Mouse (Mus musculus): ENCODE results near the gene Baz2a.
"Not testable (repeated sequence)": the region's sequence is repeated elsewhere in the genome, so short reads cannot be mapped to it uniquely, and the experiment has no call there.

The Baz2a gene

DNA sequence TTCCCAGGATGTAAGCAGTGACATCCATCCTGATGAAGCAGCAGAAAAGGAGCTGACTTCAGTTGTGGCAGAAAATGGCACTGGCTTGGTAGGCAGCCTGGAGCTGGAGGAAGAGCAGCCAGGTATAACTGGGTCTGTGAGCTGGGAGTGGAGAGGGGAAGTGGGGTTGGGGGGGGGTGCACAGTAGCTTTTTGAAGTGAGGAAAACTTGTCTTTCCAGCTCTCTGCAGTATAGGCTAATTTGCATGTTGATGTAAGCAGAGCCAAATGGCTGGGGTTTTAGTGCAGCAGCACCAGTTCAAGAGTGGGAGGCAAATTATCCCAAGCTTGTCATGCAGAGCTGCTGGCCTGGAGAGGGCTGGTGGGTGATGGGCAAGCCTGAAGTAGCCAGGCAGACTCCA lies 19.9 kb downstream of the Baz2a start:
- DNase-seq (ENCODE audit: low spot score in 2 of 2): no peak

DNA sequence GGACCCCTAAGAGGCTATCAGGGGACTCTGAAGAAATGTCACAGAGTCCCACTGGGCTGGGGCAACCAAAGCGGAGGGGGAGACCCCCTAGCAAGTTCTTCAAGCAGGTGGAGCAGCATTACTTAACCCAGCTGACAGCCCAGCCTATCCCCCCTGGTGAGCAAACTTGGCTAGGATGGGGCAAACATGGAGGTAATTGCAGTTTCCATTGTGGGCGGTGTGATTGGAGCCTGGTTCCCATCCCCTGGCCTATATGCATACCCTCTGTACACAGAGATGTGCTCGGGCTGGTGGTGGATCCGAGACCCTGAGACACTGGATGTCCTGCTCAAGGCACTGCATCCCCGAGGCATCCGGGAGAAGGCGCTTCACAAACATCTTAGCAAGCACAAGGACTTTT lies 32.5 kb downstream of the Baz2a start:
- no peak for DNase-seq (ENCODE audit: low spot score in 2 of 2)

GRCm38 (mm10) chr10:128124831-128125230 lies 33.5 kb downstream of the Baz2a start:
- DNase-seq (ENCODE audit: low spot score in 2 of 2): no peak

DNA sequence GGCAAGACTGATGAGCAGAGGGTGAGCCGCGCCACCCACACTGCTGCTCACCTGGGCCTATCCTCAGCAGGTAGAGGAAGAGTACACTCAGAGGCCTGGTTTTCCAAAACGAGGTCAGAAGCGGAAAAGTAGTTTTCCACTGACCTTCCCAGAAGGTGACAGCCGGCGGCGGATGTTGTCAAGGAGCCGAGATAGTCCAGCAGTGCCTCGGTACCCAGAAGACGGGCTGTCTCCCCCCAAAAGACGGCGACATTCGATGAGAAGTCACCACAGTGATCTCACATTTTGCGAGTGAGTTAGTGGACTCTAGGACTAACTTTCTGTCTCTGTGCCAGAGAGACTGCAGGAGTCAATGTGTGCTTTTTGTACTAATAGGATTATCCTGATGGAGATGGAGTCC lies 34.6 kb downstream of the Baz2a start:
- DNase-seq (ENCODE audit: low spot score in 2 of 2): no peak

GRCm38 (mm10) chr10:128127497-128127896 lies 36.1 kb downstream of the Baz2a start:
- DNase-seq (ENCODE audit: low spot score in 2 of 2): no peak

DNA sequence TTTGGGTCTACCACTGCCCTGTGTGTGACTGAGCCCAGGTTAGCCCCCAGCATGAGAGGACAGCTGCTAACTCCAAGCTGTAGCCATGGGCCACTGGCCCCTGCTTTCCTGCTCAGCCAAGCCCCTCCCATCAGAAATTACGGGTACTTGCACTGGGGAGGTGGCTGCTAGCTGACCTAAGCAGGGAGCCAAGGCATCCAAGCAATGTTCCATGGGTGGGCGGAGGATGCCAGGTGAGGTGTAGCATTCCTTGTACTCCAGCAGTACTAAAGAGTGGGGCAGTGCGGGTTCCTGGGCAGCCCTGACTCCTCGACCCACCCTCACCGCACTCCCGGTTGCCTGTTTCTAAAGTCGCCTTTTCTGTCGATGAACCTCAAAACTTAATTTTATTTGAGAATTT lies 36.8 kb downstream of the Baz2a start:
- no peak for DNase-seq (ENCODE audit: low spot score in 2 of 2)

DNA sequence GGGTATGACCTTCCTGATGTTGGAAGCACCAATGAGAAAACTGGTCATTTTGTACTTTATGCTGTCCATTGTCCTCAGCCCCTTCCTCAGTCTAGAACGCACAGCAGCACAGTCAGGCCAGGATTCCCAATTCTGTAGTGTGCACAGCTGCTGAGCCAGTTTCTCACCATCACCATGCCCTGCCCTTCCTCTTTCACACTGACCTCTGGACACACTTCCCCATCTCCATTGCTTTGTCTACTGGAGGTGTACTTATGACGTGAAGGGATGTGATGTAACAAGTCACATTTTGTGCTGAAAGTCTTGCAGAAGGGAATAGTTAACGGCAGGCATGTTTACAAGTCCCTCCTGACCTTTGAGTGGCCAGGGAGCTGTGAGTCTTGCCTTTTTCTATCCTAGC lies 39.9 kb downstream of the Baz2a start:
- no peak for DNase-seq (ENCODE audit: low spot score in 2 of 2)

- no peak for DNase-seq (ENCODE audit: low spot score in 2 of 2)
Measured at GRCm38 (mm10) chr10:128131812-128132211, 40.4 kb downstream of the Baz2a start.

GRCm38 (mm10) chr10:128133650-128134332 lies 42.4 kb downstream of the Baz2a start:
- peak; percentile 31 to 46 for DNase-seq (ENCODE audit: low spot score in 2 of 2)

- DNase-seq (ENCODE audit: low spot score in 2 of 2): no peak
Measured at GRCm38 (mm10) chr10:128135374-128135773, 44.0 kb downstream of the Baz2a start.

DNA sequence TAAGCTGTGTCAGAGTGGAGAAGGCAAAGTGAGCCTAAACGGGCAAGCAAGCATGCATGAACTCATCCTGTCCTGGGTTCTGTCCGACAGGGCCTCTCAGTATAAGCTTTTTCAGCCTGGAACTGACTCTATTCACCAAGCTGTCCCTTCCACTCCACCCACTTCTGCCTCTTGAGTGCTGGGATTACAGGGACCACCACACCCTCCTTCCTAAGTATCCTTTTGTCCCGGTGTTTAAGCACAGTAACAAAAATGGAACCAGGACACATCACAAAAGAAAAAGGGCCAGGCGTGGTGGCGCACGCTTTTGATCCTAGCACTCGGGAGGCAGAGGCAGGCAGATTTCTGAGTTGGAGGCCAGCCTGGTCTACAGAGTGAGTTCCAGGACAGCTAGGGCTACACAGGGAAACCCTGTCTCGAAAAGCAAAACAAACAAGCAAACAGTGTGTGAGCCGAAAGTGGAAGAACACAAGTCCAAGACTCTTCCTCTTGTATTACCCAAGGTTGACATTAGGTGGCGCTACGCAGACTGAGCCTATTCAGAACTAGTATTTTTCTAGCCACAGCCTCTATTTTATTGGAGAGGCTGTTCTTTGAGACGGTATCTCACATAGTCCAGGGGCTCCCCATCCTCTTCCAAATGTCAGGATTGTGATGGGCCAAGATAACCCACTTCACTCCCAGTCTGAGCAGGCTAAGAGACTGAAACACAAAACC lies 49.0 kb downstream of the Baz2a start:
- DNase-seq (ENCODE audit: low spot score in 2 of 2): no peak

GRCm38 (mm10) chr10:128142165-128142564 lies 50.8 kb downstream of the Baz2a start:
- no peak for DNase-seq (ENCODE audit: low spot score in 2 of 2)

DNA sequence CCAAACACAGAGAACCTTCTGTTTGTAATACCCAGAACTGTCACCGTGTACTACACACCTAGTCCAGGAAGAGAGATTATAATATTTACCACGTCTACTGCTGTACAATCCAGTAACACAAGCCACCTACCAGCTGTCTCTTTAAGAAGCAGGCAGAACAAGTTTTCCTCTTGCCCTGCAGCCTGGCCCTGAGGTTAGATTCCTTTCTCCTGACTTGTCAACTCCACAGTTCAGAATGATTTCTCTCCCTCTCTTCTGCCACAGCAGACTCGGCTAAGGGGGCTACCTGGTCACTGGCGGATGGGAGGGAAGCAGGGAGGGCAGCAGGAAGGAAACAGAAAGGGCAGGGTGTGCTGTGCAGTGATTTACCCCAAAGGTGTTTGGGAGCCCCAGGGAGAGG lies 52.3 kb downstream of the Baz2a start:
- no peak for DNase-seq (ENCODE audit: low spot score in 2 of 2)

- DNase-seq (ENCODE audit: low spot score in 2 of 2): no peak
Measured at GRCm38 (mm10) chr10:128144961-128145360, 53.6 kb downstream of the Baz2a start.

- no peak for DNase-seq (ENCODE audit: low spot score in 2 of 2)
Measured at GRCm38 (mm10) chr10:128148789-128149365, 57.5 kb downstream of the Baz2a start.

DNA sequence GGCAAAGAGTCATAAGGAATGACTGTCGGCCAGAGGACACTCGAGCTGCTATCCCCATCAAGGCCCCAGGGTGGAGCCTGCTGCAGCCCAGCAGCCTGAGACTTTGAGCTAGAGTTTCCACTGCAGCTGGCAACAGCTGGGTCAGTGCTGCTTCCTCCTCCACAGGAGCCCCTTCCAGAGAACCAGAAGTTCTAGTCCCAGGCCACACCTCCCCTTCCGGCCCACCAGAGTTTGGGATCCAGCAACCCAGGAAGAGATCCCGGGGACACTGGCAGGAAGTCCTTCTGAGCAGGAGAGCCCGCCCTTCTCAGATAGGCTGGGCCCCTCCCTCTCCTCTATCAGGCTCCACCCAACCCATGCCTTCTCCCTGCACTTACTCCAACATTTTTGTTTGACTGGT lies 58.2 kb downstream of the Baz2a start:
- DNase-seq (ENCODE audit: low spot score in 2 of 2): no peak

GRCm38 (mm10) chr10:128150941-128151340 lies 59.6 kb downstream of the Baz2a start:
- no peak for DNase-seq (ENCODE audit: low spot score in 2 of 2)

DNA sequence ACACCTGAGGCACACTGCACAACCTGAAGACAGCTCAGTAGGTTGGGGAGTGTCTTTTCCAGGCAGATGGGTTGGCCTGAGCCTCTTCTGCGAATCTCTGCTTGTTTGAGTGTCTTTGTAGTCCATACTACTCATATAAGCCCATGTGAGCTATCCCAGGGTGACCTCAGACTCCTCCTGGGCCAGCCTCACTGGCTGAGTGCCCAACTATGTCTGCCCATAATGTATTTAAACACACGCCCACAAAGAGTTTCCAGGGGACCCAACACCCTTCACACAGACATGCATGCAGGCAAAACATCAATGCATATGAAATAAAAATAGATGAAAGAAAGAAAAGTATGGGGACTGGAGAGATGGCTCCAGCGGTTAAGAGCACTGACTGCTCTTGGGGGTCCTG lies 62.6 kb downstream of the Baz2a start:
- DNase-seq (ENCODE audit: low spot score in 2 of 2): no peak

GRCm38 (mm10) chr10:128165726-128166125 lies 74.3 kb downstream of the Baz2a start:
- not testable (repeated sequence) for DNase-seq (ENCODE audit: low spot score in 2 of 2)

GRCm38 (mm10) chr10:128167091-128167490 lies 75.7 kb downstream of the Baz2a start:
- DNase-seq (ENCODE audit: low spot score in 2 of 2): no peak

- DNase-seq (ENCODE audit: low spot score in 2 of 2): not testable (repeated sequence)
Measured at GRCm38 (mm10) chr10:128171348-128171747, 80.0 kb downstream of the Baz2a start.

DNA sequence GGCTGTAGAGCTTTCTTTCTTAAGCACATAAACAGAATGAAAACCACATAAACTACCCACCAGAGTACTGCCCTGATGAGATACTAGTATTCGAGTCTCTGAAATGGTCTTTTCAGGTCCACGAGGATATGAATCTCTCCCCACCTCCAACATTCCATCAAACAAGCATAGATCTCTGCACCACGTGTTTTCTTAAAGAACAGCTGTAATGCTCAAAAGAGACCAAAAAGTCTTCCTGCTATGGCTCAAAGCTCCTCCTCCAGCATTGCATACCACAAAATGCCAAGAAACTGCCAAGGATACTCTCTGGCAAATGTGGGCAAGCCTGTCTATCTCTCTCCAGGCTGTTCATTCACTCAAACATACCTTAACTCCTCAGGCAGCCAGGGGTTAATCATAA lies 83.9 kb downstream of the Baz2a start:
- no peak for DNase-seq (ENCODE audit: low spot score in 2 of 2)
